Mouse (Mus musculus) thymus, adult 2 months (tissue): Measurements from ENCODE around the gene Atad5.

Source experiments
- CTCF ChIP-seq: fragments of 200-500 bp; IDR thresholded peaks from 2 replicates; pipeline ENCODE4 v1.5.1; 2012; ENCODE audit warnings: mild to moderate bottlenecking, control low read depth, low read length, moderate library complexity, borderline replicate concordance; ENCODE audit not compliant: control insufficient read depth, poor library complexity, insufficient read depth; ENCODE audit errors: extremely low read depth
- POLR2A ChIP-seq: fragments of 200-500 bp; IDR thresholded peaks from 2 replicates; pipeline ENCODE4 v1.6.1; 2012; ENCODE audit warnings: mild to moderate bottlenecking, low read length, control low read depth, moderate library complexity; ENCODE audit not compliant: control insufficient read depth, poor library complexity, insufficient read depth; ENCODE audit errors: extremely low read depth

GRCm38 (mm10) chr11:80116411-80116810 is 27.2 kb downstream of the Atad5 start:
- TF ChIP-seq CTCF (no peak), POLR2A (no peak)
